Comparison of ENCODE assay signal across 8 mouse cellular contexts in genomic region chr7:64373830-64374562, GRCm38 (mm10). TPM values are rescaled to one million over a fixed set of nuclear protein-coding genes. Genes with fewer than 3 reads are reported as not detected.
DNase-seq lines count a peak whose midpoint lies in the region; ATAC-seq and TF ChIP-seq lines count a peak whose summit lies in the region.

Gene Fan1, minus strand, starts transcription at chr7:64374095.

- peak within 1 kb of the TSS; percentile 79 for H3K9ac ChIP-seq in embryonic facial prominence, embryonic 14.5 days (ENCODE audit: low read depth, low read length)
- H3K9ac ChIP-seq in limb, embryonic 13.5 days, result peak within 1 kb of the TSS; percentile 76
- H3K9ac ChIP-seq in midbrain, embryonic 15.5 days, result peak within 1 kb of the TSS; percentile 71

- no peaks in the 10 kb centered on the region for H3K27me3 ChIP-seq in embryonic facial prominence, embryonic 14.5 days (replicated peaks; ENCODE audit: control insufficient read depth, insufficient read depth, low read length)
- no peaks in the 10 kb centered on the region for H3K27me3 ChIP-seq in limb, embryonic 13.5 days
- H3K27me3 ChIP-seq in midbrain, embryonic 15.5 days (replicated peaks), result no peaks in the 10 kb centered on the region

- peak; percentile 30; the same call in 1 of the 2 replicates for TF ChIP-seq CTCF in bone marrow, adult 2 months (IDR thresholded peaks at IDR 0.05; ENCODE audit: control insufficient read depth, insufficient read depth, low read length)

- TF ChIP-seq POLR2A in bone marrow, adult 2 months (IDR thresholded peaks at IDR 0.05; ENCODE audit: borderline replicate concordance, control insufficient read depth, low read depth, low read length), result peak; percentile 65; the same call in 1 of the 2 replicates

- peak within 1 kb of the TSS; percentile 74 for H3K4me3 ChIP-seq in bone marrow, adult 2 months (replicated peaks; ENCODE audit: control insufficient read depth, low read depth, low read length)
- H3K4me3 ChIP-seq in embryonic facial prominence, embryonic 14.5 days (ENCODE audit: low read depth, low read length), result peak within 1 kb of the TSS; percentile 61
- peak within 1 kb of the TSS; percentile 66 for H3K4me3 ChIP-seq in limb, embryonic 13.5 days
- peak within 1 kb of the TSS; percentile 69 for H3K4me3 ChIP-seq in midbrain, embryonic 15.5 days

- peak within 1 kb of the TSS; percentile 71 for H3K27ac ChIP-seq in bone marrow, adult 2 months (ENCODE audit: control insufficient read depth, insufficient read depth, low read depth, low read length, poor library complexity)
- peak within 1 kb of the TSS; percentile 94 for H3K27ac ChIP-seq in embryonic facial prominence, embryonic 14.5 days (replicated peaks; ENCODE audit: low read depth, low read length)
- H3K27ac ChIP-seq in limb, embryonic 13.5 days, result peak within 1 kb of the TSS; percentile 96
- H3K27ac ChIP-seq in midbrain, embryonic 15.5 days, result peak within 1 kb of the TSS; percentile 94

- no peaks in the 10 kb centered on the region; the same call in 1 of the 2 replicates for H3K4me1 ChIP-seq in bone marrow, adult 2 months (ENCODE audit: control insufficient read depth, insufficient read depth, low read length)
- H3K4me1 ChIP-seq in embryonic facial prominence, embryonic 14.5 days (ENCODE audit: control insufficient read depth, insufficient read depth, low read length), result 0 out of 2 replicates have a peak, but pooled peaks cover 7% of the 10 kb centered on the region
- H3K4me1 ChIP-seq in limb, embryonic 13.5 days, result peaks cover 13% of the 10 kb centered on the region
- peaks cover 13% of the 10 kb centered on the region for H3K4me1 ChIP-seq in midbrain, embryonic 15.5 days

- no peaks in the 10 kb centered on the region for H3K9me3 ChIP-seq in embryonic facial prominence, embryonic 14.5 days (ENCODE audit: control insufficient read depth, low read length)
- H3K9me3 ChIP-seq in limb, embryonic 13.5 days, result no peaks in the 10 kb centered on the region
- no peaks in the 10 kb centered on the region for H3K9me3 ChIP-seq in midbrain, embryonic 15.5 days

- H3K36me3 ChIP-seq in embryonic facial prominence, embryonic 14.5 days (ENCODE audit: control insufficient read depth, insufficient read depth, low read length), result peaks cover 54% of the 10 kb centered on the region
- peaks cover 46% of the 10 kb centered on the region for H3K36me3 ChIP-seq in limb, embryonic 13.5 days
- H3K36me3 ChIP-seq in midbrain, embryonic 15.5 days (replicated peaks), result peaks cover 30% of the 10 kb centered on the region

- peak; percentile 97 for ATAC-seq in embryonic facial prominence, embryonic 14.5 days (ENCODE audit: low read depth)
- ATAC-seq in limb, embryonic 13.5 days (ENCODE audit: low FRiP score, low read depth), result peak; percentile 96
- ATAC-seq in midbrain, embryonic 15.5 days (replicated peaks), result peak; percentile 96

- peak; percentile 93 for DNase-seq in A20 (ENCODE audit: low read depth, low spot score)
- DNase-seq in embryonic facial prominence, embryonic 14.5 days (ENCODE audit: low spot score), result peak; percentile 93
- peak; percentile 92 for DNase-seq in heart, adult 8-10 months (ENCODE audit: low spot score)
- peak; percentile 82 to 91 for DNase-seq in kidney, adult 8-10 months
- DNase-seq in spleen, adult 18-20 months, result peak; percentile 78 to 89

- peak within 1 kb of the TSS; percentile 76 for H3K4me2 ChIP-seq in embryonic facial prominence, embryonic 14.5 days (ENCODE audit: low read depth, low read length)
- H3K4me2 ChIP-seq in limb, embryonic 13.5 days (replicated peaks), result peak within 1 kb of the TSS; percentile 70
- peak within 1 kb of the TSS; percentile 64 for H3K4me2 ChIP-seq in midbrain, embryonic 15.5 days

- WGBS in bone marrow, adult 2 months, result 6% methylated on average over 27 of the region's 27 CpGs
- 3% methylated on average over 27 of the region's 27 CpGs for WGBS in embryonic facial prominence, embryonic 14.5 days
- 5% methylated on average over 27 of the region's 27 CpGs for WGBS in limb, embryonic 13.5 days
- 2% methylated on average over 27 of the region's 27 CpGs for WGBS in midbrain, embryonic 15.5 days

RNA-seq across cellular contexts. Expression of gene Fan1, which starts in this region (rescaled TPM):
- polyA plus RNA-seq in bone marrow, adult 2 months (2011; ENCODE audit: insufficient read depth, insufficient read length, low replicate concordance, missing spikeins), result 1.2 and 1.7 TPM in 2 replicates
- polyA plus RNA-seq in embryonic facial prominence, embryonic 14.5 days (2014; fragmentation: Nextera tagmentation; extraction: Ambion mirVana), result 4.0 and 5.0 TPM in 2 replicates
- 10 to 100 TPM in 3 of 4 experiments, 1 to 10 TPM in 1; 9.9 to 12.5 (median 10.9) TPM for total RNA-seq in heart, adult 8-10 months (2022)
- polyA plus RNA-seq in limb, embryonic 13.5 days (2015; fragmentation: Nextera tagmentation; extraction: Ambion mirVana), result 10.4 and 10.7 TPM in 2 replicates
- polyA plus RNA-seq in midbrain, embryonic 15.5 days (2015; fragmentation: Nextera tagmentation; extraction: Ambion mirVana), result 7.1 and 7.6 TPM in 2 replicates

Comparison
In these comparisons a context has a peak if more than half of its experiments do, and no peak if none do; other contexts are left out.
1. Peak in every context shown above with its lines: DNase-seq, ATAC-seq, H3K4me3 ChIP-seq and H3K27ac ChIP-seq.